Mouse (Mus musculus) forebrain, embryonic 12.5 days (tissue): Measurements from ENCODE around the gene Bicc1. TPM values are rescaled to one million over a fixed set of nuclear protein-coding genes. Genes with fewer than 3 reads are reported as not detected.
A peak's percentile ranks its signal among the peaks of the same experiment; 100 is the strongest.

Experiments used
- ATAC-seq: fragments of 200-750 bp; cut with Nextera tagmentation; 2 replicates; pipeline ENCODE4 v1.8.0; 2017; ENCODE audit warnings: moderate TSS enrichment; ENCODE audit not compliant: low FRiP score
- H3K27ac ChIP-seq: fragments of 300-500 bp; sonication (generic); 2 replicates; pipeline ENCODE4 v1.5.1; 2016; ENCODE audit warnings: mild to moderate bottlenecking
- H3K27me3 ChIP-seq: fragments of 300-500 bp; sonication (generic); 2 replicates; pipeline ENCODE4 v1.6.1; 2016; ENCODE audit warnings: mild to moderate bottlenecking
- H3K36me3 ChIP-seq: fragments of 300-500 bp; sonication (generic); replicated peaks from 2 replicates; pipeline ENCODE4 v1.6.1; 2016; ENCODE audit warnings: mild to moderate bottlenecking
- H3K4me1 ChIP-seq: fragments of 300-500 bp; sonication (generic); 2 replicates; pipeline ENCODE4 v1.6.1; 2016
- H3K4me2 ChIP-seq: fragments of 300-500 bp; sonication (generic); 2 replicates; pipeline ENCODE4 v1.6.1; 2016; ENCODE audit warnings: mild to moderate bottlenecking, moderate library complexity
- H3K4me3 ChIP-seq: fragments of 300-500 bp; sonication (generic); replicated peaks from 2 replicates; pipeline ENCODE4 v1.5.1; 2016; ENCODE audit warnings: mild to moderate bottlenecking
- H3K9ac ChIP-seq: fragments of 300-500 bp; sonication (generic); 2 replicates; pipeline ENCODE4 v1.6.1; 2016; ENCODE audit warnings: mild to moderate bottlenecking
- H3K9me3 ChIP-seq: fragments of 300-500 bp; sonication (generic); 2 replicates; pipeline ENCODE4 v1.6.1; 2016
- WGBS: fragments of 180-500 bp; shearing (Covaris S2); methylation state at CpG from one replicate; pipeline ENCODE4 v1.1.7; 2016; 5-methylcytosine and 5-hydroxymethylcytosine counted together
- polyA plus RNA-seq: library from polyadenylated mRNA; unstranded; fragments of >200 nt; fragmentation: Nextera tagmentation; extraction: Ambion mirVana; gene quantifications from 2 replicates; pipeline ENCODE4 v1.2.1, GENCODE M21; 2016

The Bicc1 gene
- polyA plus RNA-seq, 1 experiment from 2014 or later = 6.8 TPM

DNA sequence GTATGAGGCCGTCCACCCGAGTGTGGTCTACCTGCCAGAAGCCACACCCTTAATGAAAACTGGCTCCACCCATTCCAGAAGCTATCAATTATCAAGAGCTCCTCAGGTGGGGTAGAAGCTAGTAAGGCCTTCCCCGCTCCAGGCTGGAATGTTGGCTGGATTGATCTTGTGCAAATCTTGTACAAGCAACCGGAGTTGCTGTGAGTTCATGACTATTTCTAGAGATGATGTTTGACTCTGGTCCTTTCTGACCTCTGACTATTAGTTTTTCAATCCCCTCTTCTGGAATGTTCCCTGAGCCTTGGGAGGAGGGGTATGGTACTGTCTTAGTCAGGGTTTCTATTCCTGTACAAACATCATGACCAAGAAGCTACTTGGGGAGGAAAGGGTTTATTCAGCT, 157.3 kb downstream of the Bicc1 start:
- no peak for ATAC-seq
- Histone ChIP-seq H3K27ac (no peak overlapping the region), H3K4me1 (no peaks in the 10 kb centered on the region), H3K4me3 (no peak overlapping the region), H3K4me2 (no peak overlapping the region), H3K36me3 (no peaks in the 10 kb centered on the region), H3K9me3 (no peaks in the 10 kb centered on the region), H3K27me3 (no peaks in the 10 kb centered on the region), H3K9ac (no peak overlapping the region)
- 94% methylated on average over 4 of the region's 4 CpGs for WGBS

DNA sequence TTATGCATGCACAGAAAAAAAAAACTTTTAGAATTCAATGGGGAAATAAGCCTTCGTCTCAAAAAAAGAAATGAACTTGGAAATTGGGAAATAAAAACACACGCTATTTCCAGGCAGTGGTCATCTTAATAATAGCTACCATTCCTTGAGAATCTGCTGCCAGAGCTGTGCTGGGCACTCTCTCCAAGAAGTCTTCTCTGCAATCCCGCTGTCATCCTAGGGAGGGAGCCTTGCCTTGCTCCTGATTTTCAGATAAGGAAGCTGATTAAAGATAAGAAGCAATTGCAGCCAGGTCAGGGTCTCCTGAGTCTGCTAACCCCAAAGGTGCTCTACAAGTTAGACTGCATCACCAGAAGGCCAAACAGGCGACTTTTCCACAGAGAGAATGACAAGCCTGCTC, 161.4 kb downstream of the Bicc1 start:
- H3K9ac ChIP-seq = no peak overlapping the region
- H3K4me2 ChIP-seq = no peak overlapping the region
- no peak for ATAC-seq
- no peak overlapping the region for H3K27ac ChIP-seq
- no peaks in the 10 kb centered on the region for H3K9me3 ChIP-seq
- WGBS = 47% methylated on average over 4 of the region's 4 CpGs
- H3K4me3 ChIP-seq = no peak overlapping the region
- no peaks in the 10 kb centered on the region for H3K4me1 ChIP-seq
- no peaks in the 10 kb centered on the region for H3K27me3 ChIP-seq
- H3K36me3 ChIP-seq = no peaks in the 10 kb centered on the region

DNA sequence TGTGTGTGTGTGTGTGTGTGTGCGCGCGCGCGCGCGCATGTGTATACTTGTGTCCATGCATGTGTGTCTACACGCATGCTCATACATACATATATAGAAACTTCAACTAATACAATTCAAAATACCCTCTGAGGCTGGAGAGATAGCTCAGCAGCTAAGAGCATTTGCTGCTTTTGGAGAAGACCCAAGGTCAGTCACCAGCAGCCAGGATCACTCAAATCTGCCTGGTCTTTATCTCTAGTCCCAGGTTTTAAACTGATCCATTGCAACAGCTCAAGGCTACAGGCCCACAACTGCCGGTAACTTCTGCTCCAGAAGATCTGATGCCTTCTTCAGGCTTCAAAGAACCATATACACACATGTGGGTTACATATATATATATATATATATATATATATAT, 163.4 kb downstream of the Bicc1 start:
- H3K36me3 ChIP-seq = no peaks in the 10 kb centered on the region
- H3K27ac ChIP-seq = no peak overlapping the region
- no peaks in the 10 kb centered on the region for H3K4me1 ChIP-seq
- no peak overlapping the region for H3K9ac ChIP-seq
- 98% methylated on average over 9 of the region's 9 CpGs for WGBS
- H3K4me2 ChIP-seq = no peak overlapping the region
- no peaks in the 10 kb centered on the region for H3K9me3 ChIP-seq
- ATAC-seq = no peak
- no peaks in the 10 kb centered on the region for H3K27me3 ChIP-seq
- no peak overlapping the region for H3K4me3 ChIP-seq

DNA sequence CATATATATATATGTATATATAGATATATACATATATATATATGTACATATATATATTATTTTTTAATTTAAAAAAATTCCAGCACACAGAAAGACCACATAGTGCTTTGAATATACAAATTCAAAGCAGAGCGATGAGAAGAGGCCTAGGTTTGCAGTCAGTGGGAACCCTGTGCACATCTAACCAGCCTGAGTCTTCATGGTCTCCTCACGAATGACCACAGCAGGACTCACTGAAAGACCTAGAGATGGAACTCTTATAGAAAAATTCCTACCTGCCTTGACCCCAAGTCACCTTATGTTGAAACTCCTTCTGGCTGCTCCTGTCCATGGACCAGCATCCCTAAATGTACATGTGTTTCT, 165.4 kb downstream of the Bicc1 start:
- no peak overlapping the region for H3K27ac ChIP-seq
- no peak for ATAC-seq

DNA sequence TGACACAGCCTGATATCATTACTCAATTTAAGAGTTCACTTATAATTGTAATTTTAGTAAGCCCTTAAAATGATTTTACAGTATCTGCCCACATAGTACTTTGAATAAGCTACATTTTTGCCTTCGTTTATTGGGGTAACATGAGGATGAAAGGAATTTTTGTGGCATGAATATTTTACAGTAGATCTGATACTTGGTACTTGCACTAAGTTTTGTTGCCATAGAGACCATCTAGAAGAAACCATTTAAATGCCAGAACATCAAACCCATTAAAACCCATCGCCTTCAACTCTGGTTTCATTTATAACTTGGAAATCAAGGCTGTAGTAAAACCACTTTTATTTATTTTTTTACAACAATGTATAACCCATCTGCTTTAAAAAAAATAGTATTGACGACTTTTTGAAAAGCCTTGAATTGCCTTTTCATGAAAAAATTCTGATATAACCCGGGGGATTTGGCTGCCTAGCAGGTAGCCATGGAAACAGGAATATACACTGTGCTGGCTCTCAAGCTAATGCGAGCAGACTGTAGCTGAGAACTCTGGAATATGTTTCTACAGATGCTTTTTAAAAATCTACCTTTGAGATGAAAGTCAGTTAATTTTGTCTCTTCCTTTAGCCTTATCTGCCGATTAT, 165.9 kb downstream of the Bicc1 start:
- no peaks in the 10 kb centered on the region for H3K9me3 ChIP-seq
- 74% methylated on average over 6 of the region's 6 CpGs for whole genome bisulfite sequencing
- no peaks in the 10 kb centered on the region for H3K36me3 ChIP-seq
- no peaks in the 10 kb centered on the region for H3K4me1 ChIP-seq
- no peak overlapping the region for H3K27ac ChIP-seq
- no peak overlapping the region for H3K4me3 ChIP-seq
- no peak overlapping the region for H3K4me2 ChIP-seq
- ATAC-seq = peak; percentile 55; the same call in 1 of the 2 replicates
- no peaks in the 10 kb centered on the region for H3K27me3 ChIP-seq
- H3K9ac ChIP-seq = no peak overlapping the region

More for the DNA sequence above, 165.4 kb downstream of the Bicc1 start:
- Histone ChIP-seq H3K4me3 (no peak overlapping the region), H3K9me3 (no peaks in the 10 kb centered on the region), H3K4me2 (no peak overlapping the region), H3K4me1 (no peaks in the 10 kb centered on the region), H3K36me3 (no peaks in the 10 kb centered on the region), H3K9ac (no peak overlapping the region), H3K27me3 (no peaks in the 10 kb centered on the region)
- WGBS = 95% methylated on average over 2 of the region's 2 CpGs

DNA sequence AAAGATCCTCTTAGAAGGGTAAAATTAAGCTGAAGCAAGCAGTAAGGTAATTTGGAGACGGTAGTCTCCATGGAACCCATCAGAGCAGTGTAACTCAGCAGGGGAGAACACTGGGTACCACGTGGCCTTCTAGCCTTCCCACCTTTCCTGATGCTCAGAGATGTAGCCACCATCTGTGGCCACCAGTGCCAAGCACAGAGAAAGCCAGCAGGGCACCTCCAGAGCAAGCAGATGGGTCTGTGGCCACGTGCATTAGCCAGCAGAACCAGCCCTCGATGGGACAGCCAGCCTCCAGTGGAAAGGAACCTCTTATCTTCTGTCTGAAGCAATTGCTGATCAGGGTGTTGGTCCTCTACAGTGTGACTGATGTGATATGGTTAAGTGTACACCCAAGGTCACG, 172.1 kb downstream of the Bicc1 start:
- Histone ChIP-seq H3K4me3 (no peak overlapping the region), H3K9ac (no peak overlapping the region), H3K4me1 (no peaks in the 10 kb centered on the region), H3K27me3 (no peaks in the 10 kb centered on the region), H3K4me2 (no peak overlapping the region), H3K9me3 (no peaks in the 10 kb centered on the region), H3K36me3 (no peaks in the 10 kb centered on the region), H3K27ac (no peak overlapping the region)
- no peak for ATAC-seq
- WGBS = 78% methylated on average over 5 of the region's 5 CpGs

DNA sequence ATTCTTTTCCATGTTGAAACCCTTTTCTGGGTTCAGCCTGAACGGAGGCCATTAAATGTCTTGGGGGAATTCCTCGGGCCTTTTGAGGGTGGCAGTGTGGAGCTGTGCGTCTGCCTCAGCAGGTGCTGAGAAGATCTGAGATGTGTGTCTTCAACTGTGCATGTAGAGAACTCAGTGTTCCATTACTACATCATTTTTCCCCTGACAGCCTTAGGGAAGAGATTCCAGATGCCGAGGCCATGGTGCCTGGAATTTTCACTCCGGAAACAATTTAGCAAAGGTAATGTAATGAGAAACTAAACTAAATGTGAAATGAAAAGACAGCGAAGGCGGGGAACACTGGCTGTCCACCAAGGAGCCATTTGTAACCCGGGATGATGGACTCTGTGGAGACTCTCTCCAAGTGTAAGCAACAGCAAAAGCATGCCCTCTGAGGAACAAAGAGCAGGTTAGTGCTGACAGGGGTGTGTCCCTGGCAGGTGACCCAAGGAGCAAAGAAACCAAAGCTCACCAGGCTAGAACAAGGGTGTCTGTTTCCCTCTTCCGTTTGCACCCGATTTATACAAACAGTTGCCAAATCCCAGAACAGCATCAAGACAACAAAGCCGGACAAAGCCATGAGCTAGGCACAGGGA, 176.3 kb downstream of the Bicc1 start:
- H3K4me2 ChIP-seq = no peak overlapping the region
- H3K4me3 ChIP-seq = no peak overlapping the region
- H3K9ac ChIP-seq = no peak overlapping the region
- H3K36me3 ChIP-seq = no peaks in the 10 kb centered on the region
- no peaks in the 10 kb centered on the region for H3K4me1 ChIP-seq
- 87% methylated on average over 11 of the region's 11 CpGs for WGBS
- no peaks in the 10 kb centered on the region for H3K9me3 ChIP-seq
- no peak for ATAC-seq
- no peaks in the 10 kb centered on the region for H3K27me3 ChIP-seq
- no peak overlapping the region for H3K27ac ChIP-seq

DNA sequence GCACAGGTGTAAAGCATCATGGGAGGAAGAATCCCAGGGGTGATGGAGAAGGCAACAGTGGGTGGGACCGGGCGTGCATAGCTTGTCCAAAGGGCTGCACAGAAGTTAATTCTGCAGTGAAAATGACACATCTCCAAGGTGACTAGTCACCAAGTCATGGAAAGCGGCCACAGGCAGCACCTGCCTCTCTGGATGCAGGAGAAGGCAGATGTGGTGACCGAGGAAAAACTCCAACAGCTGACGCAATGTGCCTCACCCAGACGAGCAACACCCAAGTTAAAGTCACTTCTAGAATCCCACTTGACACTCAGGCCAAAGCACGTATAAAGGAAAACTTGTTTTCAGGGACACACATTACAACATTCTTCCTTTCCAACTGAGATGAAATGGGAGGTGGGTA, 177.3 kb downstream of the Bicc1 start:
- Histone ChIP-seq H3K4me3 (no peak overlapping the region), H3K4me2 (no peak overlapping the region), H3K9ac (no peak overlapping the region), H3K27ac (no peak overlapping the region), H3K36me3 (no peaks in the 10 kb centered on the region), H3K4me1 (no peaks in the 10 kb centered on the region), H3K9me3 (no peaks in the 10 kb centered on the region), H3K27me3 (no peaks in the 10 kb centered on the region)
- ATAC-seq = no peak
- WGBS = 94% methylated on average over 7 of the region's 7 CpGs

DNA sequence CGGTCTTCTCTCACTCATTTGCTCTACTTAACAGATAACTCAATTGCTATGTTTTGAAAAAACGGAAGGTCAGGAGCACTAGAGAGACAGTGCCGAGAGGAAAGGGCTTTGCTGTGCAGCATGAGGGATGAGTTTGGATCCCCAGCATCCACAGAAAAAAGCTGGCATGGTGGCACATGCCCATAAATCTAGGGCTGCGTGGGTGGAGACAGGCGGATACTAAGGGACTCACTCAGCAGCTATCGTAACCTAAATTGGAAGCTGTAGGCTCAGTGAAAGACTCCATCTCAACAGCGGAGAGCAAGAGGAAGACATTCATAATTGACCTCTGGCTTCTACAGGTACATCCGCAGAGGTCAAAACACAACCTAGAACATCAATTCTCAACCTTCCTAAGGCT, 179.8 kb downstream of the Bicc1 start:
- no peak for ATAC-seq
- WGBS = 92% methylated on average over 8 of the region's 8 CpGs

DNA sequence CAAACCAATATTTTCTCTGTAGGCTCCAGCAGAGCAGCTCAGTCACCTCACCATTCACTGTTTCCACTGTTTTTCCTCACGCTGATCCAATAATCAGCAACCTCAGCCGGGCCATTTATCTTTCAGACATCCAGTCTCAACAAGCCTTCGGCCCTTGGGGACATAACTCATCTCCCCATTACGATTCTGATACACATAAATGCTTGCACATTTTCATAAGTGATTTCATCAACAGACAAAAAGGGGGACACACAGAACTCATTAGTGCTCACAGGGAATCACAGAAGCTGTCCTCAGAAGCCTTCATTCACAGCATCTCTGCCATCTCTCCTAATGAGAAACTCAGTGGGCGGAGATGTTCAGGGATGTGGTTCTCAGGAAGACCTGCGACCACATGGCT, 182.4 kb downstream of the Bicc1 start:
- H3K27ac ChIP-seq = no peak overlapping the region
- H3K27me3 ChIP-seq = no peaks in the 10 kb centered on the region
- H3K36me3 ChIP-seq = no peaks in the 10 kb centered on the region
- no peak overlapping the region for H3K4me3 ChIP-seq
- H3K4me1 ChIP-seq = no peaks in the 10 kb centered on the region
- WGBS = 89% methylated on average over 6 of the region's 6 CpGs
- no peak overlapping the region for H3K9ac ChIP-seq
- ATAC-seq = no peak
- H3K9me3 ChIP-seq = no peaks in the 10 kb centered on the region
- no peak overlapping the region for H3K4me2 ChIP-seq

More for the DNA sequence above, 179.8 kb downstream of the Bicc1 start:
- H3K9ac ChIP-seq = no peak overlapping the region
- H3K36me3 ChIP-seq = no peaks in the 10 kb centered on the region
- H3K4me2 ChIP-seq = no peak overlapping the region
- no peaks in the 10 kb centered on the region for H3K9me3 ChIP-seq
- H3K4me3 ChIP-seq = no peak overlapping the region
- H3K27me3 ChIP-seq = no peaks in the 10 kb centered on the region
- no peaks in the 10 kb centered on the region for H3K4me1 ChIP-seq
- H3K27ac ChIP-seq = no peak overlapping the region

DNA sequence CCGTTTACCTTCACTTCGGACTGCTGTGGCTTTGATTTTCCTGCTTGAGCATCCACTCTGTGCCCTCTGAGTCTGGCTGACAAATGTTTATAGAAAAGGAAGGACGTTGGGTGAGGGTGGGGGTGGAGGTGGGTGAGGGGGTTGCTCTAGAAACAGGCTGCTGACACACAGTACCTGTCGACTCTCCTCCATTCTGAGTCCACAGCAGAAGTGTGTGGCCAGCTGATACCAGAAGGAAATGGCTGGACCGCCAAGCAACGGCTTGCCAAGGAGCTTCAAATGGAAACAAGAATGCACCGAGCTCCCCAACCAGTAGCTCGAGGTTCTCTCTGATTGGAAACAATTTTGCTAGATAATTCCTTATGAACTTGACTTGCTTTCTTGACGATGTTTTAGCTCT, 182.9 kb downstream of the Bicc1 start:
- no peak overlapping the region for H3K27ac ChIP-seq
- no peak overlapping the region for H3K4me2 ChIP-seq
- H3K4me3 ChIP-seq = no peak overlapping the region
- H3K4me1 ChIP-seq = no peaks in the 10 kb centered on the region
- no peaks in the 10 kb centered on the region for H3K27me3 ChIP-seq
- no peak for ATAC-seq
- no peak overlapping the region for H3K9ac ChIP-seq
- H3K36me3 ChIP-seq = no peaks in the 10 kb centered on the region
- no peaks in the 10 kb centered on the region for H3K9me3 ChIP-seq
- WGBS = 86% methylated on average over 9 of the region's 9 CpGs

DNA sequence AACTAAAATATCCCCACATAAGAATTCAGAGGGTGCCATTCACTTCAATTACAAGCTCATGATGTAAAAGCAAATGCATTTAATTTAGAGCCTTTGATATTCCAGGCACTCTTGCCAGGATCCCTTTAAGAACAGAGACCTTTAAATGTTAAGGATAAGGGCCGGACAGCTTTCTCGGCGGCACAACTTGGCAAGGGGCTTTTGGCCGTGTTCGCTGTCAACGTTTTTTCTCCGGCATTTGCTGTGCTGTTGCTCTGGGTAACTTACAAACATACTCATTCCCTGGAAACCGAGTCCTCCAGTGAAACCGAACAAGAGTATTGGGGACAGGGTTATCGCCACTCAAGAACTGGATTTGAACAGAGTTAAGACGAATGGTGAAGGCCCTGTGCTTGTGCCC, 188.3 kb downstream of the Bicc1 start:
- Histone ChIP-seq H3K4me3 (no peak overlapping the region), H3K9me3 (no peaks in the 10 kb centered on the region), H3K4me2 (no peak overlapping the region), H3K36me3 (no peaks in the 10 kb centered on the region), H3K27me3 (no peaks in the 10 kb centered on the region), H3K4me1 (no peaks in the 10 kb centered on the region), H3K27ac (no peak overlapping the region), H3K9ac (no peak overlapping the region)
- no peak for ATAC-seq
- 89% methylated on average over 11 of the region's 11 CpGs for whole genome bisulfite sequencing
